Mouse (Mus musculus) thymus, adult 2 months (tissue): Measurements from ENCODE around the gene Fads3.

Experiments
- CTCF ChIP-seq: fragments of 200-500 bp; IDR thresholded peaks from 2 replicates; pipeline ENCODE4 v1.5.1; 2012; ENCODE audit warnings: mild to moderate bottlenecking, control low read depth, low read length, moderate library complexity, borderline replicate concordance; ENCODE audit not compliant: control insufficient read depth, poor library complexity, insufficient read depth; ENCODE audit errors: extremely low read depth
- POLR2A ChIP-seq: fragments of 200-500 bp; IDR thresholded peaks from 2 replicates; pipeline ENCODE4 v1.6.1; 2012; ENCODE audit warnings: mild to moderate bottlenecking, low read length, control low read depth, moderate library complexity; ENCODE audit not compliant: control insufficient read depth, poor library complexity, insufficient read depth; ENCODE audit errors: extremely low read depth

GRCm38 (mm10) chr19:10055261-10055660, 13.9 kb downstream of the Fads3 start:
- TF ChIP-seq CTCF (no peak), POLR2A (no peak)
